Mouse (Mus musculus) C2C12 (cell line): ENCODE measurements around the gene Slc13a2. TPM values are rescaled to one million over a fixed set of nuclear protein-coding genes. Genes with fewer than 3 reads are reported as not detected.
A peak's percentile ranks its signal among the peaks of the same experiment; 100 is the strongest.

Source experiments
- H3K27me3 ChIP-seq: one replicate; pipeline ENCODE4 v1.6.1; 2011; ENCODE audit not compliant: control insufficient read depth, insufficient read depth, insufficient read length
- H3K36me3 ChIP-seq: one replicate; pipeline ENCODE4 v1.6.1; 2011; ENCODE audit not compliant: control insufficient read depth, insufficient read depth
- H3K4me3 ChIP-seq: one replicate; pipeline ENCODE4 v1.5.1; 2011; ENCODE audit warnings: mild to moderate bottlenecking, control low read depth; ENCODE audit not compliant: poor library complexity, insufficient read depth, severe bottlenecking
- H3K79me2 ChIP-seq: one replicate; pipeline ENCODE4 v1.6.1; 2011; ENCODE audit not compliant: control insufficient read depth, insufficient read depth
- H3K79me3 ChIP-seq: one replicate; pipeline ENCODE4 v1.6.1; 2011; ENCODE audit warnings: low read depth, control low read depth
- H3ac ChIP-seq: one replicate; pipeline ENCODE3; 2011; ENCODE audit warnings: low read depth; ENCODE audit not compliant: control insufficient read depth, insufficient read length
- CEBPB ChIP-seq: IDR thresholded peaks from one replicate; pipeline ENCODE4 v1.6.1; 2011; ENCODE audit warnings: low read depth, mild to moderate bottlenecking, control low read depth, moderate library complexity
- CTCF ChIP-seq: IDR thresholded peaks from one replicate; pipeline ENCODE4 v1.5.1; 2011; ENCODE audit not compliant: control insufficient read depth, insufficient read depth, insufficient read length
- FOSL1 ChIP-seq: IDR thresholded peaks from one replicate; pipeline ENCODE4 v1.8.0; 2011; ENCODE audit warnings: mild to moderate bottlenecking, low read length; ENCODE audit not compliant: poor library complexity, insufficient read depth, severe bottlenecking
- MAX ChIP-seq: IDR thresholded peaks from one replicate; pipeline ENCODE4 v1.6.1; 2011; ENCODE audit warnings: mild to moderate bottlenecking, control low read depth
- MYOD1 ChIP-seq: IDR thresholded peaks from one replicate; pipeline ENCODE4 v1.6.1; 2011; ENCODE audit warnings: low read depth; ENCODE audit not compliant: control insufficient read depth, insufficient read length
- MYOG ChIP-seq: IDR thresholded peaks from one replicate; pipeline ENCODE4 v1.6.1; 2011; ENCODE audit not compliant: control insufficient read depth, insufficient read length; ENCODE audit errors: extremely low read depth
- USF1 ChIP-seq: IDR thresholded peaks from one replicate; pipeline ENCODE4 v1.6.1; 2011; ENCODE audit warnings: low read depth, mild to moderate bottlenecking, control low read depth, moderate library complexity
- polyA plus RNA-seq: library from polyadenylated mRNA; unstranded; fragments of >200 nt; fragmentation: generic; extraction: Trizol; gene quantifications from one replicate; pipeline ENCODE4 v1.2.1, GENCODE M21; 2012; ENCODE audit warnings: missing spikeins

Gene Slc13a2
- polyA plus RNA-seq, 1 experiment: not detected

GRCm38 (mm10) chr11:78363309-78364007 lies 58.6 kb downstream of the Slc13a2 start:
- Histone ChIP-seq H3K4me3 (no peak overlapping the region), H3K27me3 (no peaks in the 10 kb centered on the region), H3K79me2 (no peaks in the 10 kb centered on the region), H3ac (peak overlapping the region; percentile 34), H3K36me3 (no peaks in the 10 kb centered on the region), H3K79me3 (no peaks in the 10 kb centered on the region)
- TF ChIP-seq MAX (no peak), CTCF (no peak), USF1 (no peak), MYOD1 (no peak), FOSL1 (no peak), CEBPB (no peak)

- Histone ChIP-seq H3K27me3 (no peaks in the 10 kb centered on the region), H3K4me3 (no peak overlapping the region), H3ac (no peak overlapping the region), H3K79me2 (no peaks in the 10 kb centered on the region), H3K79me3 (no peaks in the 10 kb centered on the region), H3K36me3 (no peaks in the 10 kb centered on the region)
- TF ChIP-seq CTCF (no peak), CEBPB (no peak), MAX (no peak), FOSL1 (no peak), MYOD1 (no peak), MYOG (no peak), USF1 (no peak)
Observed at GRCm38 (mm10) chr11:78360789-78361131, 61.3 kb downstream of the Slc13a2 start.

- no peak overlapping the region for H3K4me3 ChIP-seq
- H3K27me3 ChIP-seq: no peaks in the 10 kb centered on the region
Observed at GRCm38 (mm10) chr11:78360125-78360788, 61.8 kb downstream of the Slc13a2 start.

GRCm38 (mm10) chr11:78358330-78359007 lies 63.5 kb downstream of the Slc13a2 start:
- Histone ChIP-seq H3K4me3 (no peak overlapping the region), H3K36me3 (no peaks in the 10 kb centered on the region), H3K79me2 (no peaks in the 10 kb centered on the region), H3K27me3 (no peaks in the 10 kb centered on the region), H3K79me3 (no peaks in the 10 kb centered on the region), H3ac (no peak overlapping the region)
- TF ChIP-seq MAX (no peak), CTCF (peak; percentile 60), USF1 (no peak), MYOG (no peak)

More at GRCm38 (mm10) chr11:78360125-78360788, 61.8 kb downstream of the Slc13a2 start:
- Histone ChIP-seq H3K79me2 (no peaks in the 10 kb centered on the region), H3K36me3 (no peaks in the 10 kb centered on the region), H3K79me3 (no peaks in the 10 kb centered on the region), H3ac (no peak overlapping the region)
- TF ChIP-seq CTCF (peak; percentile 75), MYOD1 (no peak), USF1 (no peak), MAX (peak; percentile 15), FOSL1 (no peak), MYOG (no peak), CEBPB (no peak)

GRCm38 (mm10) chr11:78355471-78356238 lies 66.4 kb downstream of the Slc13a2 start:
- TF ChIP-seq CTCF (peak; percentile 41), MYOG (no peak), USF1 (no peak), CEBPB (no peak), MYOD1 (no peak)
- H3K79me2 ChIP-seq: no peaks in the 10 kb centered on the region
- H3K4me3 ChIP-seq: no peak overlapping the region
- no peaks in the 10 kb centered on the region for H3K79me3 ChIP-seq
- no peaks in the 10 kb centered on the region for H3K36me3 ChIP-seq
- H3ac ChIP-seq: no peak overlapping the region
- no peaks in the 10 kb centered on the region for H3K27me3 ChIP-seq
